Mouse (Mus musculus) neutrophil, adult 65 days (primary cell): Measurements from ENCODE around the gene Psmc3ip. TPM values are rescaled to one million over a fixed set of nuclear protein-coding genes. Genes with fewer than 3 reads are reported as not detected.

Experiments
- total RNA-seq: library from RNA; stranded (reverse); gene quantifications from 2 replicates; pipeline ENCODE4 v1.2.4, GENCODE M21; 2023

The Psmc3ip gene
- total RNA-seq: 3.6 and 3.7 TPM in 2 replicates

DNA sequence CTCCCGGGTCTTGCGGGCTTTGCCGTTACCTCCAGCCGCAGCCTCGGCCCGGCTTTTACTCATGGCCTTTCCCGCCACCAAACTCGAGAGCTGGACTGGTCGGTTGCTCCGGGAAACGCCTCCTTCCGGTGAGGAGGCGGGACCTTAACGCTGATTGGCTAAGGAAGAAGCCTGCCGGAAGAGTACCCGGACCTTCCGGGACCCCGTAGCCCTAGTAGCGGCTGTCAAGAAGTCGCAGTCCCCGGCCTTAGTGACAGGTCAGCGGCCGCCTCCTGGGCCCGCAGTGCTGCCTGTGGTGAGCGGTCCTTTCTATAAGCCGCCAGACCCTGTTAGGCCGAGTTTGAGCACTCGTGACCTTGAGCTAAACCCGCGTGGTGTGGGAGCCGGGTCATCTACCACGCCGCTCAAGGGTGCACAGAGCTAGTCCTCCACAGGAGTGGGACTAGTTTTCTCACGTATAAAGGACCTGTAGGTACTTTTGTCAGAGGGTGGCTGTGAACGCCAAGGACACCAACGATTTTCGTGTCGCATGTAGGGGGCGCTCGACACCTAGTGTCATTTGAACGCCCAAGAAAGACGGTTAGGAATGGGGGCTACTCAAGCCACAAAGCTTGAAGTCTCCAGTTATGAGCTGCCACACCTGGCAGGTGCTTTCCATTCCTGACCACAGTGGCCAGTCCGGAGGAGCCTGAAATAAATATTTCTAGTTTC, at the start of gene Psmc3ip:
TSS of gene Psmc3ip (minus strand) at position 123 of the 711 bp plus-strand sequence.

GRCm38 (mm10) chr11:101119761-101120544, 24.7 kb upstream of the Psmc3ip start, which contains the start of the genes Retreg3 and Tubg1:
Gene Retreg3 (minus strand): TSS chr11:101119893.
Gene Tubg1 (plus strand): TSS chr11:101119938.

GRCm38 (mm10) chr11:101086756-101087681, 8.2 kb downstream of the Psmc3ip start, which contains the start of gene Mlx:
Gene Mlx (plus strand): TSS chr11:101087277.

DNA sequence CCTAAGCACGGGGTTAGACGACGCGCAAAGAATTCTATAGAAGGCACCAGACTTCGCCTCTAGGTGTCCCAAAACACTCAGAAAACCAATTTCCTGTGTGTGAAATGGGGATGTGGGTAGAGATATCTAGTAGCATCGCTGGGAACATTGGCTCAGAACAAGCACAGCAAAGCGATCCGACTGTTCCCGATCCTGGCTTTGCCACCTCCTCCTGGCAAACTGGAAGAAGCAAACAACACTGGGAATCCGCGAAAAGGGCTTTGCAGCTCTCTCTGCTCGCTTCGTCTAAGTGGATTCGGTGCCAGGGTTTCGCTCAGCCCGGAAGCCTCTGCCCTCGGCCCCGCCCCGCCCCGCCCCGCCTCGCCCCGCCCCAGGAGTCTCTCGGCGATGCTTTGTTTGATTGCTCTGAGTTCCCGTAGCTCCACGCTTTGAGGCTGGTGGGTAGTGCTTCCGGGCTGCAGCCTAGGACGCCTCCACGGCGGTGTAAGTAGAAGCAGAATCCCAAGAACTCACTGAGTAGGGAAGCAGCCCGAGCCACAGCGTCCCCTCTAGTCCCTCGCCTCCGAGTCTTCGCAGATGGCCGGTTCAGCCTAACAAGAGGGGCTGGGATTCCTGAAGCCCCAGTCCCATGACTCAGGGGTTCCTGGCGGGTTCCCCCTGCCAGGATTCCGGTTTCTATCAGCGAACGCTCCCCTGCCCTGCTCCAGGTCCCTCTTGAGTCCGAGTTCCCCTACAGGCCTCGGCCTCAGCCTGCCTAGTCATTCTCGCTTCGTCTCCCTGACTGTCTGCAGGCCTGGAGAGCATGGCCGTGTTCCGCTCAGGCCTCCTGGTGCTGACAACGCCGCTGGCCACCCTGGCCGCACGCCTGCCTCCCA, 12.8 kb downstream of the Psmc3ip start, which contains the start of gene Coasy:
TSS of gene Coasy (plus strand) at position 358 of the 875 bp plus-strand sequence.

DNA sequence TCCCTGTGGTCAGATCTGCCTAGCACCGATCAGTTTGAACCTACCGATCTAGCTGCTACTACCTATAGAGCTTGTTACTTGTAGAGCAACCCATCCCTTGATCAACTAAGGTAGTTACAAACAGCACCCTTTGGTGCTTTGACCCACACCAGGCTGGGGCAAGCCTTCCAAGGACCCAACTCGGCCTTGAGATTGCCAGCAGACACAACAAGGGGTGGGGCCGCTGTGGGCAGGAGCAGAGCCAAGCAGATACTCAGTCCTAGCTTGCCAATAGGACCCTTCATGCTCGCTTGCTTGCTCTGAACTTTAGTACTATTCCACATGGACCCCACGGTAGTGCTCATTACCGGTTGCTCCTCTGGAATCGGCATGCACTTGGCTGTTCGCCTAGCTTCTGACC, 17.1 kb downstream of the Psmc3ip start, which contains the start of gene Hsd17b1:
TSS of gene Hsd17b1 (plus strand) at position 291 of the 400 bp plus-strand sequence.

GRCm38 (mm10) chr11:101069391-101070188, 25.6 kb downstream of the Psmc3ip start, which contains the start of gene Naglu:
Gene Naglu (plus strand): TSS chr11:101070012.

Other genes starting within 250 kb of the Psmc3ip start
- 82.0 and 86.7 TPM in 2 replicates for gene Stat5b, start 244.7 kb downstream of the Psmc3ip start, total RNA-seq
- 24.8 and 31.5 TPM in 2 replicates for gene Stat5a, start 236.1 kb downstream of the Psmc3ip start, total RNA-seq
- 385 and 488 TPM in 2 replicates for gene Stat3, start 155.9 kb downstream of the Psmc3ip start, total RNA-seq
- gene Cavin1, start 124.5 kb downstream of the Psmc3ip start, total RNA-seq: 0.48 and 0.98 TPM in 2 replicates
- gene Atp6v0a1, start 86.0 kb downstream of the Psmc3ip start, total RNA-seq: 85.5 and 131 TPM in 2 replicates
- 6.4 and 8.0 TPM in 2 replicates for gene Naglu, start 25.4 kb downstream of the Psmc3ip start, total RNA-seq
- gene Hsd17b1, start 17.0 kb downstream of the Psmc3ip start, total RNA-seq: 1.2 and 1.9 TPM in 2 replicates
- gene Coasy, start 12.9 kb downstream of the Psmc3ip start, total RNA-seq: 9.2 and 9.9 TPM in 2 replicates
- 34.2 and 43.5 TPM in 2 replicates for gene Mlx, start 8.2 kb downstream of the Psmc3ip start, total RNA-seq
- 24.0 and 28.6 TPM in 2 replicates for gene Retreg3, start 24.5 kb upstream of the Psmc3ip start, total RNA-seq
- gene Tubg1, start 24.5 kb upstream of the Psmc3ip start, total RNA-seq: 9.6 and 12.6 TPM in 2 replicates
- gene Tubg2, start 60.5 kb upstream of the Psmc3ip start, total RNA-seq: 0.59 and 1.2 TPM in 2 replicates
- 0.66 TPM in 2 replicates for gene Cntnap1, start 75.1 kb upstream of the Psmc3ip start, total RNA-seq
- gene Plekhh3, start 75.9 kb upstream of the Psmc3ip start, total RNA-seq: 1.9 and 2.7 TPM in 2 replicates
- gene Ccr10, start 80.0 kb upstream of the Psmc3ip start, total RNA-seq: 0.29 and 0.63 TPM in 2 replicates
- 36.3 and 45.9 TPM in 2 replicates for gene Ezh1, start 131.0 kb upstream of the Psmc3ip start, total RNA-seq
- 0.41 TPM in 1 of 2 replicates, not detected in the other for gene Ramp2, start 150.6 kb upstream of the Psmc3ip start, total RNA-seq
- 63.2 and 66.1 TPM in 2 replicates for gene Vps25, start 158.3 kb upstream of the Psmc3ip start, total RNA-seq
- 1.9 and 2.3 TPM in 2 replicates for gene Wnk4, start 165.1 kb upstream of the Psmc3ip start, total RNA-seq
- gene Cntd1, start 183.6 kb upstream of the Psmc3ip start, total RNA-seq: 0.32 and 0.43 TPM in 2 replicates
- gene Coa3, start 183.7 kb upstream of the Psmc3ip start, total RNA-seq: 25.3 and 30.8 TPM in 2 replicates
- 150 and 240 TPM in 2 replicates for gene Becn1, start 206.8 kb upstream of the Psmc3ip start, total RNA-seq
- 59.9 and 64.2 TPM in 2 replicates for gene Psme3, start 220.8 kb upstream of the Psmc3ip start, total RNA-seq
- gene Aoc2, start 229.6 kb upstream of the Psmc3ip start, total RNA-seq: 2.7 and 4.6 TPM in 2 replicates
- gene Aoc3, start 235.2 kb upstream of the Psmc3ip start, total RNA-seq: not detected in 2 replicates